Mouse (Mus musculus): ENCODE results near the gene Echs1. TPM values are rescaled to one million over a fixed set of nuclear protein-coding genes. Genes with fewer than 3 reads are reported as not detected.

The Echs1 gene
- total and polyA plus RNA-seq, 3 experiments, result 43.3 to 72.0 (median 47.8) TPM

GRCm38 (mm10) chr7:140115583-140116328, 520 bp downstream of the Echs1 start, which contains the start of gene Paox:
TSS of gene Paox (plus strand) at chr7:140115799.
- Histone ChIP-seq H3K9ac (ENCODE audit: insufficient read depth, low read depth) (peak within 1 kb of the TSS; percentile 96), H3K9me3 (replicated peaks; ENCODE audit: low read length) (no peaks in the 10 kb centered on the region), H3K36me3 (replicated peaks in 1 of 2; ENCODE audit: control insufficient read depth in 1 of 2, insufficient read depth in 1 of 2, low read length in 1 of 2) (peaks cover 16 to 33% of the 10 kb centered on the region in 2 experiments), H3K4me3 (replicated peaks in 1 of 3; ENCODE audit: low read depth in 2 of 3, low read length in 2 of 3, poor library complexity in 1 of 3) (peak within 1 kb of the TSS; percentile 73 to 97 (median 83)), H3K4me2 (ENCODE audit: insufficient read depth, low read depth, poor library complexity, severe bottlenecking) (peak within 1 kb of the TSS; percentile 83), H3K27ac (ENCODE audit: insufficient read depth, low read depth) (peak within 1 kb of the TSS; percentile 84), H3K4me1 (ENCODE audit: control insufficient read depth in 1 of 2, insufficient read depth in 2 of 2) (peaks cover 7 to 41% of the 10 kb centered on the region in 2 experiments; a peak in 3 of 4 replicates), H3K79me2 (replicated peaks; ENCODE audit: control insufficient read depth, extremely low read depth, insufficient read depth, poor library complexity, severe bottlenecking) (peaks cover 2% of the 10 kb centered on the region), H3K27me3 (replicated peaks) (no peaks in the 10 kb centered on the region)
- dilution Hi-C loops (cut with MboI; ENCODE audit: extremely low pct_ligation_motif_present, extremely low pct_unique_long_range_greater_than_20kb, low sequenced_read_pairs), result no loop called here
- peak; percentile 62; the same call in 1 of the 2 replicates for TF ChIP-seq SIN3A (IDR thresholded peaks at IDR 0.05; ENCODE audit: low read length)
- TF ChIP-seq ETS1 (conservative IDR thresholded peaks at IDR 0.05; ENCODE audit: low read depth, low read length), result no peak
- no peak for TF ChIP-seq MXI1 (IDR thresholded peaks at IDR 0.05; ENCODE audit: low read depth, low read length)
- no peak for TF ChIP-seq SMC3 (IDR thresholded peaks at IDR 0.05; ENCODE audit: low read depth, low read length)
- TF ChIP-seq MAFK (IDR thresholded peaks at IDR 0.05; ENCODE audit: insufficient replicate concordance, low read length), result no peak
- no peak for TF ChIP-seq MAZ (IDR thresholded peaks at IDR 0.05; ENCODE audit: low read depth, low read length)
- TF ChIP-seq BHLHE40 (IDR thresholded peaks at IDR 0.05; ENCODE audit: low read depth, low read length), result no peak
- in situ Hi-C loops (cut with MboI; ENCODE audit: low pct_ligation_motif_present, low pct_unique_long_range_greater_than_20kb, low sequenced_read_pairs), result no loop called here
- DNase-seq (ENCODE audit: extremely low read depth), result no peak

DNA sequence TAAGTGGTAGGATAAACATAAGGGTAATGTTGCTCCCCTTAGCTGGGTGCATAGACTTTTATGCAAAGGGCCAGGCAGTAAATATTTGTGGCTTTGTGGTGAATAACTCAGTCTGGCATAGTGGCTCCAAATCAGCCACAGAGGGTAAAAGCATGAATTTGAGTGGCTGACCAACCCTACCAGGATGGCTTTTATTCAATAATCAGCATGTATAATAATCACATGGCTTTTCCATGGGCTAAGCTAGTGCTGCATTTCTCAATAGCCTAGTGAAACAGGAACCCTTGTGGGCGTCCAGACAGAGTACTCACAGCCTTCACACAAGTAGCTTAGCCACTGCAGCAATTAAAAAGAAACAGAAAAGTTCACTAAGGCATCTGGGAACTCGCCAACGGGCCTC, 4.3 kb downstream of the Echs1 start:
- DNase-seq (ENCODE audit: extremely low read depth), result no peak
- in situ Hi-C loops (cut with MboI; ENCODE audit: low pct_ligation_motif_present, low pct_unique_long_range_greater_than_20kb, low sequenced_read_pairs) (no loop called here), dilution Hi-C loops (cut with MboI; ENCODE audit: extremely low pct_ligation_motif_present, extremely low pct_unique_long_range_greater_than_20kb, low sequenced_read_pairs) (no loop called here)
- TF ChIP-seq CHD2 (IDR thresholded peaks at IDR 0.05; ENCODE audit: low read length) (no peak), TCF12 (IDR thresholded peaks at IDR 0.05; ENCODE audit: low read depth, low read length) (no peak), MAFK (IDR thresholded peaks at IDR 0.05; ENCODE audit: insufficient replicate concordance, low read length) (no peak), BHLHE40 (IDR thresholded peaks at IDR 0.05; ENCODE audit: low read depth, low read length) (no peak), ETS1 (conservative IDR thresholded peaks at IDR 0.05; ENCODE audit: low read depth, low read length) (no peak), USF2 (conservative IDR thresholded peaks at IDR 0.05; ENCODE audit: low read depth, low read length) (no peak), ZC3H11A (IDR thresholded peaks at IDR 0.05; ENCODE audit: low read depth, low read length) (no peak), KAT2A (IDR thresholded peaks at IDR 0.05; ENCODE audit: insufficient replicate concordance, low read length) (no peak), CTCF (conservative IDR thresholded peaks at IDR 0.05 in 1 of 2, IDR thresholded peaks at IDR 0.05 in 1 of 2; ENCODE audit: low read depth in 2 of 2, low read length in 2 of 2) (no peak), IRF4 (IDR thresholded peaks at IDR 0.05; ENCODE audit: low read depth, low read length) (no peak), ZMIZ1 (IDR thresholded peaks at IDR 0.05; ENCODE audit: low read depth, low read length) (no peak), SMC3 (IDR thresholded peaks at IDR 0.05; ENCODE audit: low read depth, low read length) (no peak), UBTF (IDR thresholded peaks at IDR 0.05; ENCODE audit: low read depth, low read length) (no peak)
- Histone ChIP-seq H3K27me3 (replicated peaks) (no peaks in the 10 kb centered on the region), H3K9ac (ENCODE audit: insufficient read depth, low read depth) (no peak overlapping the region), H3K79me2 (replicated peaks; ENCODE audit: control insufficient read depth, extremely low read depth, insufficient read depth, poor library complexity, severe bottlenecking) (peaks cover 2% of the 10 kb centered on the region), H3K36me3 (replicated peaks in 1 of 2; ENCODE audit: control insufficient read depth in 1 of 2, insufficient read depth in 1 of 2, low read length in 1 of 2) (peaks cover 47 to 63% of the 10 kb centered on the region in 2 experiments), H3K4me3 (replicated peaks in 1 of 3; ENCODE audit: low read depth in 2 of 3, low read length in 2 of 3, poor library complexity in 1 of 3) (no peak overlapping the region), H3K9me3 (replicated peaks; ENCODE audit: low read length) (no peaks in the 10 kb centered on the region), H3K4me2 (ENCODE audit: insufficient read depth, low read depth, poor library complexity, severe bottlenecking) (no peak overlapping the region), H3K4me1 (ENCODE audit: control insufficient read depth in 1 of 2, insufficient read depth in 2 of 2) (peaks cover 3 to 13% of the 10 kb centered on the region in 2 experiments; a peak in 2 of 4 replicates), H3K27ac (ENCODE audit: insufficient read depth, low read depth) (no peak overlapping the region)

All from CH12.LX (cell line).